Mouse (Mus musculus): ENCODE measurements around the gene Wdr64.
A peak's percentile ranks its signal among the peaks of the same experiment; 100 is the strongest.

The Wdr64 gene

DNA sequence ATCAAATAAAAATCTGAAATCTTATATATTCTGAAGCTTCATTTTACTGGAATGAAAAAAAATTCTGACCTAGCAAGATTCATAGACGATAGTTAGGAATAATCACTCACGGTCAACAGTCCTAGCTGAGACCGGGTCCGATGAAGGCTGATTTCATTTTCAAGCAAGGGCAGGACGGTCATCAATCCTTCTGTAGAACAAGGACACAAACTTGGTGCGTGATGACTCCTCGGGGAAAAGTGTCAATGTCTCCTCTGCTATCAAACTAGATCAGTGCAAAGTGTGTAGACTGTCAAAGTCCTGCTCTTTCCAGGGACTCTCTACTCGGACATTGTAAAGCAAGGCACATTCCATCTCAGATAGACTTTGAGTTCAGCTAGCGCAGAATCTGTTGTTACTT is 18.4 kb downstream of the Wdr64 start:
- no peak for DNase-seq (ENCODE audit: low read depth, low spot score)

DNA sequence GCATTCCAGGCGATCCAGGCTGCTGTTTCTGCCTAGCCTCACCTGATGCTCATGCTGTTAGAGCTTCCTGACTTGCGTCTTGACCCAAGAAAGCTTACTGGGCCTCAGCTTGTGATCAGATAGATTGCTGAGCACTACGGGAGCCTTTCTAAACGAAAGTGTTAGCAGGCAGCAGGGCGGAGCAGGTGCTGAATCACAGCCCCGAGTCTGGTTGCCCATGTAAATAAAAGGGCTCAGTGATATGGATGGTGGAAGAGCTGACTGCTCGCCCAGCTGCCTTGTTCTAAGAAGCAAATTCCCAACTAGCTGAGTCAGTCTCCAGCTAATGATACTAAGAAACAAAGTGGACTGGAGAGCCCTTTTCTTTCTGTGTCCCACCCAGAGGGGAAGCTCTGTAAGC is 27.4 kb downstream of the Wdr64 start:
- DNase-seq (ENCODE audit: low read depth, low spot score) = peak; percentile 29

DNA sequence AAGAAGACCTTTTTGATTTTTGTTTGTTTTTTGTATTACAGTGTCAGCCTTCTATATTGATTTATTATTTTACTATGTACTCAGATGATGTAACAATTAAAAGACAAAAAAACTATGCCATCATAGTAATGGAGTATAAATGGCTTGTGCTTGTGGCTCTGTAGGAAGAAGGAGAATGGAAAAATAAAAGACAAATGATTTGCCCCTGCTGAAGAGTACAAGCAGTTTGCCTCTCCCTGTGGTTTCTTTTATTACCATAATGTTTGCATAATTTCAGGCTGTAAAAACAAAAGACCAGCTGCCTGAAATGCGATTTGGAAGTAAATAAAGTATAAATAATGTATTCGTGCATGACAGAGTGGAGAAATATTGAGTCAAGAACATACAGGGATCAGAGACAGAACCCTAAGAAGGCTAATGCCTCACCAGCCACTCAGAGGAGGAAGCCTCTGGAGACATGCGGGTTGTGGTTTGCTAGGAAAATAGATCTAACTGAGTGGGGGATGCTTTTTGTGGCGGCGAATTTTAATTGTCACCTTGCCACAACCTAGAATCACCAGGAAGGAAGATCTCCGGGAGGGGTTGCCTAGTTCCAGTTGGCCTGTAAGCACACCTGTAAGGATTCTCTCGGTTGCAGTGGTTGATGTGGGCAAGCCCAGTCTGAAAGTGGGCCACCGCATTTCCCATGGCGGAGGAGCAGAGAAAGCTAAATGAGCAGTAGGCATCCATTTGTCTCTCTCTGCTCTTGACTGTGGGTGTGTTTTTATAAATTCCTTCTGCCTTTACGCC is 56.4 kb downstream of the Wdr64 start:
- DNase-seq (ENCODE audit: low read depth, low spot score) = no peak

DNA sequence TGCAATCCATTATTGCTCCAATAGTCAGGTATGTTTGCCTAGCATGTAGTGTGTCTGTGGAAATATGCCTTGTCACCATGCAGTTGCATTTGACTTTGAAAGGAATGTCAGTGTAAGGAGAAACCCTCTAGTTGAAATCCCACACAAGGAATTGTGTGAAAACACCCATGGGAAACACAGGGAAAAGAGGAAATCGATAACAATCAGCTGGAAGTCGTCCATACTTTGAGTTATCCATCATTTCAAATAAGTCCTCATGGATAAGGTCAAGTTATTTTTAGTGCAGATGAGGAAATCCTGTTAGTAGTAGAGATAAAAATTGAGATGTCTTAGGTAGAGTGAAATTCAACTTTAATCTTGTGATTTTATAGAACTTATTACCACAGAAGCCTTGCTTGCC is 96.3 kb downstream of the Wdr64 start:
- no peak for DNase-seq (ENCODE audit: low read depth, low spot score)

DNA sequence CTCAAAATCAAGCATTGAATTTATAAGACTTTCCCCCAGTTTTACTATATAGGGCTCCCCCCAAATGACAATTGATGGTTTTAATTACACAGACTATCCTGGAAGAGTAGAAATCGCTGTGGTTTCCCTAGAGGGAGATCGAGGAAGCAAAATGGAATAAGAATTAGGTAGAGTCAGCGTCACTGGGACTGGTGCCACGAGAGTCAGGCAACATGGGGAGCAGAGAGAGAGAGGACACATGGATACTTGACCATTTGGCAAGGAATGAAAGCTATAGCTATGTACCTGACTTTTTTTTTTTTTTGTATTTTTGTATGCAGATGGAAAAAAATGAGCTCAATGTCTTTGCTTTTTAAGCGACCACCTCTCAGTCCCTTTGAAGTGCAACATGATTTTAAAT is 110.0 kb downstream of the Wdr64 start:
- no peak for DNase-seq (ENCODE audit: low read depth, low spot score)

DNA sequence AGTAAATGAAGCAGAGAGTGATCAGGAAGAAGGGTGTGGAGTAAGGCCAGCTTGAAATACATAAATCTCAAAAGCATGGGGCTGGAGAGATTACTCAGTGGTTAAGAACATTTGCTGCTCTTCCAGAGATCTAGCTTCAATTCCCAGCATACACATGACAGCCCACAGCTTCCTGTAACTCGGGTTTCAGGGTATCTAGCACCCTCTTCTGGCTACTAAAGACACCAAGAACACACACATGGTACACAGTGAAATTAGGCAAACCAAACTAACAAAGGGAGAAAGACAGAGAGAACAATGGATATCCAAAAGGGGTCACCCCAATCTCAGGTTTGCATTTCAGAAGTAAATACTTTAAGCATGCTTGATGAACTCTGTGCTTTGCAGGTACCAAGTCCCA is 113.2 kb downstream of the Wdr64 start:
- DNase-seq (ENCODE audit: low read depth, low spot score) = no peak

DNA sequence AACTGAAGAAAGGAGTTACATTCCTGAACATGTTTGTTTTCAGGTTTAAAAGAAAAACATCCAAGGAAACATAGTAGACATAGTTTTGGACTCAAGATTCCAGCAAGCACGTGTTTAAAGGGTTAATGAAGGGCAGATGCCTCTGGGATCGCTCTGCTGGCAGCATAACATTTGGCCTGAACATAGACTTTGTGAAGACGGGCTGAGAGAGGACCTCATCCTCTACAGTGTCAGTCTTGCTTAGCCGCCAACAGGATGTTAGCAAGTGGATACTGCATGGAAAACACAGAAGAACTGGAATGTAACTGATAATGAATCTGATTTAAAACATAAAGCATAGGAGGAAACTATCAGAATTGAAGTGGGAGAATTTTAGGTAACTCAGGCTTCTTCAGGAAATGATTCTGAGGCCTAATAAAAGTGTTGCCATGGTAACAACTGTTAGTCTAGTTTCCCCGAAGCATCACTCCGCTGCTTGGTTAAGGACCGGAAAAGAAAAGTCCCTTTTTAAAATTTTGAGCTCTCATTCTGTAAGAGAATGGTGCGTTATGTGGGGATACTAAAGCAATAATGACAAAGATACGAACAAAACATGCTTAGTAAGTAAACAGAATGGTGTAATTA is 125.5 kb downstream of the Wdr64 start:
- peak; percentile 58 for DNase-seq (ENCODE audit: low read depth, low spot score)

DNA sequence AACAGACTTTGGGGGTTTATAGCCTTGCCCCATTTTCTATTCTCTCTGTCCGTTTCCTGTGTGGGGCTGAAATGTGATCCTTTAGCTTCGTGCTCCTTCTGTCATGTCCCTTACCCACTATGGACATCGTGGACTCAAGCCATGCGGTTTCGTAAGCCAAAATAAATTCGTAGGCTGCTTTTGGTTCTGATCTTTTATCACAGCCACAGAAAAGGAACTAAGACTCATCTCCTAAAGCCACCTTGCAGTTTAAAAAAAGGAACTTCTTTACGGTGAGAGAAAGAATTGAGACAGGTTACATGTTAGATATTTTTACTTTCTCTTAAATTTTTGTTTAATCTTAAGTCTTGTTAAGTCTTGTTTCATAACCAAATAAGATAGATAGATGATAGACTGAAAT is 130.1 kb downstream of the Wdr64 start:
- DNase-seq (ENCODE audit: low read depth, low spot score) = no peak

DNA sequence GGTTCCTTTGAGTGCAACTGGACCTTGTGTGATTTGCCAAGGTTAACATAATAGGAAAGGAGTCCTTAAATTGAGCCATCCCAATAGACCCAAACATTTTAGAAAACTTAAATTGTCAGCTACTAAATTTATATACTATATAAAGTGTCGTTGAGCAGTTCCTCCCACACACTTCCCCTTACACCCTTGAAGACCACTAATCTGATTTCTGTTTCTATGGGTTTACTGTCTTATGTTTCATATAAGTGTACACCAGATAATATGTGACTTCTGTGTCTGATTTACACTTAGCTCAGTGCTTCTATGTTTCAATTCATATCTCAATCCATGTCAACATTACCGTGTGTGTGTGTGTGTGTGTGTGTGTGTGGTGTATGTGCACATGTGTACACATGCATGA is 130.8 kb downstream of the Wdr64 start:
- no peak for DNase-seq (ENCODE audit: low read depth, low spot score)

DNA sequence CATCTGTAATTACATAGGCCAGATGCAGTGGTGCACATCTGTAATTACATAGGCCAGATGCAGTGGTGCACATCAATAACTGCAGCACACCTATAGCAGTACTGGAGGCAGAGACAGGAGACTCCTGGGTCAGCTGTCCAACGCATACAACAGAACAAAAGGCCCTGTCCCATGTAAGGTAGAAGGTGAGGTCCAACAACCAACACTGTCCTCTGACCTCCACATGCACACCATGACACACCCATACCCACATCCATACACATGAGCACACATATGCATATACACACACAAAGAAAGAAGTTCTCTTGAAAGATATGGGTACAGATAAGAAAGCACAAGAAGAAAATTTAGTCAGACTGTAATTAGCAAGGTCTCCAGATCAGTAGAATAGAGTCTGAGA is 157.1 kb downstream of the Wdr64 start:
- DNase-seq (ENCODE audit: low read depth, low spot score) = no peak
